Mouse (Mus musculus): Measurements from ENCODE around the gene Mfng.

Gene Mfng

DNA sequence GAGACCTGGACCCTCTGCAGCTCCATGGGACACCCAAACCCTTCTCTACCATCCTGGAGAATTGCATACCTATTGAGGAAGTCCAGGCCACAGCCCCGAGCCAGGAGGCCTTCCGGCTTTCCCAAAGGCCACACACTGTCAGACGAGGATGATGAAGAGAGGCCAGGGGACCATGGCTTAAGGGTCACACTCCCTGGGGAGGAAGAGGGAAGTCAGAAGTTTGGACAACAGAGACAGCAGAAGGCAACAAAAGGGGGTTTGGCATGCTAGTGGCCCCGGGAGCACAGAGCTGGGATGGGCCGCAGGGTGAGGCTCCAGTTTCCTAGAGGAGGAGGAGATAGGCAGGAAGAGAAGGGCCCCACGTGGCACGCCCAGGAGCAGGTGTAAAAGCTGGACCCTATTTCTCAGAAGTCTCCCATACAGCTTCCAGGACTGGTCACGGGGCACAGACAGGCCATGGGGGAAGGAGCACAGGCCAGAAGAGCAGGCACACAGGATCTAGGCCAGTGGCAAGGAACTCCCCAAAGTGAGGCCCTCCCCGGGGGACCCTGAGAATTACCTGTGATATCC lies 14.1 kb upstream of the Mfng start:
- DNase-seq: no peak

DNA sequence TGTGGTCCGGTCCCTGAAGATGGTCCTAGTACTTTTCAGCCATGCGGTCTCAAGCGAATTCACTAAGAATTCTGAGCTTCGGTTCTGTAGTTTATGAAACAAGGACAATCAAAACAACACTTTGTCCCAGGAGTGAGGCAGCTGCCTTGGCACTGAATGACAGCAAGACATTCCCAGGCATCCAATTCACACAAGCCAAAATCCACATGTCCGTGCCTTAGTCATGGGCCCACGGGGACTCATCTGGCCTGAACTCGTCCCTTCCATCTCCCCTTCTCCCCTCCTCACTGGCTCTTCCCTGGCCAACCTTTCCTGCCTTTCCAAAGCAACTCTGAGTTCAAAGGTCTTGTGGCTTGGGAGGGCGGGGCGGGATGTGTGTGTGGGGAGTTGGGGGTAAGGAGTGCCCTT lies 13.1 kb upstream of the Mfng start:
- no peak for DNase-seq

DNA sequence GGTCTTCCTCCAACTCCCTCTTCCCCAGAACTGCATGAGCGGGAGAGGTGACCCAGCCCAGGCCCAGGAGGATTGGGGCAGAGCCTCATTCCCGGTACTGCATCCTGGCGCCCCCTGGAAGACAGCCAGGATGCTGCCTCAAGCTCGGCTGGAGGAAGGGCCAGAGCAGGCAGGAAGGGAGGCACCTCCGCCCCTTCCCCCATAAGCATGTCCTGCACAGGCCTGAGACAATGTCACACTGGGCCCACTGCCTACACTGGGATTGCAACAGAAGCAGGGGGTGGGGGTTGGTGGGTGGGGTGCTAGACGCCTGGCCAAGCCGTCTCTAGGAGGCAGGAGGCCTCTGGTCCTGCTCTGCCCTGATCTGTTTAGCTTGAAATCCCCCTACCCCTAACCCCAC lies 12.7 kb upstream of the Mfng start:
- DNase-seq: peak; percentile 40

DNA sequence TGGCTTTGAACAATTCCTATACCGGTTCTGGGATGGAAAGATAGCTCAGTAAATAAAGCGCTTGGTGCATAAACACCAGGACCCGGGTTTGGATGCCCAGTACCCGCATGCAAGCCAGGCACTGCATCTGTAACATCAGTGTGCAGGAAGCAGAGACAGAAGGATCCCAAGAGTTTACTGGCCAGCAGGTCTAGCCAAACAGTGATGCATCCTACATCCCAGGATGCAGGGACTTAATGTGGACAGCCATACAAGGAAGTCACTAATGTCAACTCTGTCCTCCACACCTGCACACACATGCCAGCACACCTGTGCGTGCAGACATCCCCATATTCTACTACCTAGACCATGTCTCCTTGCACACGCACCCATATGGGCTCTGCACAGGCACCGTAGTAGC lies 12.0 kb upstream of the Mfng start:
- DNase-seq: no peak

DNA sequence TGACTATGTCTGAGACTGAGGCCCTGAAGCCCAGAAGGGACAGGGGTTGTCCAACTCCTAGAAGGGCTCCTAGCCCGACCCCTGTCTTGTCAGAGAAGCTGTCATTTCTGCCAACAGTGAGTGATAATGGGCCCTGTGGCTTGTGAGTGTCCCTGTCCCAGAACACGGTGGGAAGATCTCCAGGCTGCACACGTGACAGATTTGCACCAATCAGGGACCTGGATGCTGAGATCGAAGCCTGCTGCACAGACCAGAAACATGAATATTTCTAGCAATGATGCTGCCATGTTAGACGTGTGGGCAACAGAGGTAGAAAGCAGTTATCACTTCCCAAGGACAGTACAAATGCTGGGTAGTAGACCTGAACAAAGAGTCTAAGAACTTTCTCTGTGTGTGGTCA lies 11.2 kb upstream of the Mfng start:
- DNase-seq: no peak

DNA sequence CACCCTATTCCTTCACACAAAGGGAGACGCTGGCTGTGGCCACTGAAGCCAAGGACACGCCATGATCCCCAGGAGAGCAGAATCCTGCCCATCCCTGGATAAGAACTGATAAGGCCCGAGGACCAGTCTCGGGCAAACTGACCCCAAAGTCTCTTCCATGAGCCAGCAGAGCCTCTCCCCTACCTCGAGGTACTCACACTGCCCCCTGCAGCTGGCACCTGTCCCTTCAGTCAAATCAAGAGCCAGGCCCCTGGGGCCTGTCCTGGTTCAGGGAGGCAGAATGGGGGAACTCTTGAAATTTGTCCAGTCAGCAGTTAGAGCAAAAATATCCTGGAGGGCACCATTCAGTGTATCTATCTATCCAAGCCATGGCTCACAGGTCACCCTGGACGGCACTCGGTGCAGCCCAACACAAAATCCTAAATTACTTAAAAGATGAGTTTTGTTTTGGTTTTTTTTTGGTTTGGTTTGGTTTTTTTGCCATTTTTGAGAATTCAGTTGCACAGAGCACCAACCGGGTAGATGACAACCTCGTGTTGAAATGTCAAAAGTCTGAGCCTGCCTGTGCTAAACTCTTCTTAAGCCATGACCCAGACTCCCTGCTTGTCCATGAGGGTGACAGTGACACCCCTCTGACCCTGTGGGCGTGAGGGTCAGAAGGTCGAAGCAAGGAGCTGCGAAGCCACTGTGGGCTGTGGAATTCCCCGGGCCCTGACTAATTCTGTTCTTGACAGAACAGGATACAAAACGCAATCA lies 9.3 kb upstream of the Mfng start:
- DNase-seq: no peak

DNA sequence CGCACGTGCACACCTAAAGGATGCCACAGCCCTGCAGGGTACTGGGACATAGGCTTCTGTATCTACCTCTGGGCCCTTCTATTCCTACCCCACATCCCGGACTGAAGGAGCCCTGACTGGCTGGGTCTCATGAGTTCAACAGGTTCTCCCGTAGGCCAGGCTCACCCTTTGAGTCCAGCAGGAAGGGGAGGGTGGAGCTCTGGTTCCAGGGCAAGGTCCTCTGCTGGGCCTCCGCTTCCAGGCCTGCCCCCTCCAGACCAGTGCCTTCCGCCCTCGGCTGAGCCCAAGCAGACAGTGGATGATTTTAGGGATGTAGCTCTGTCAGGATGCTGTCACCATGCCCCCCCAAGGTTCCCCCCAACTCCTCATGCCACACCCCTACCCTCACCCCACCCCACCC lies 7.6 kb upstream of the Mfng start:
- no peak for DNase-seq

DNA sequence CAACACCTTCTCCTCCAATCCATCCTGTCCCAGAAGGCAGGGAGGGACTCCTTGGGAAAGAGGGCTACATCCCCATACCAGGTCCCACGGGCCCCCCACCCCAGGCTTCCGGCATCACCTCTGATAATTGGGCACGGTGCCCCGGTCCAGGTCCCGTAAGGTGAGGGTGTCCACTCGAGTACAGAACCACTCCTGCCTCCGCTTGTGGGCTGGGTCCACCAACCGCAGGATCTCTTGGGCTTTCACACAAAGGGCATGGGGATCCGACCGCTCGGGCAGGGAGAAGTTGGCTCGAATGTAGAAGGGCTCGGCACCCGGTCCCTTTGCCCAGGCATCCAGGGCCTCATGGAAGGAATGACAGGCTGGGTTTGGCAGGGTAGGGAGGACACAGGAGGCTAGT lies 7.1 kb upstream of the Mfng start:
- no peak for DNase-seq

DNA sequence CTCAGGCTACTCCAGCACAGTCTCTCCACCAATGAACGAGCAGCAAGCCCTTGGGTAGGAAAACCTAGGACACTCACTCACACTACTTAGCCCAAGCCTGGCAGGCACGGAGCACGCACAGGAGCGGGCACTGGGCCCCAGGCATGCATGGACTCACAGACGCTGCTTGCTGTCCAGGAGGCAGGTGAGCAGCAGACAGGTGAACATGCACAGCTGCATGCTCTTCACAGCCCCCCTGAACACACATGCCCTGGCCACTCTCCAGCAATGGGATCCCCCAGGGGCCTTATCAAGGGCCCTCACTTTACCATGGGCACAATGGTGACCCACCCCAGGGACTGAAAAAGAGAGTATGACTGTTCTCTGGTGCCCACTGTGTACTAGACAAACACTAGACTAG lies 6.4 kb upstream of the Mfng start:
- DNase-seq: no peak

DNA sequence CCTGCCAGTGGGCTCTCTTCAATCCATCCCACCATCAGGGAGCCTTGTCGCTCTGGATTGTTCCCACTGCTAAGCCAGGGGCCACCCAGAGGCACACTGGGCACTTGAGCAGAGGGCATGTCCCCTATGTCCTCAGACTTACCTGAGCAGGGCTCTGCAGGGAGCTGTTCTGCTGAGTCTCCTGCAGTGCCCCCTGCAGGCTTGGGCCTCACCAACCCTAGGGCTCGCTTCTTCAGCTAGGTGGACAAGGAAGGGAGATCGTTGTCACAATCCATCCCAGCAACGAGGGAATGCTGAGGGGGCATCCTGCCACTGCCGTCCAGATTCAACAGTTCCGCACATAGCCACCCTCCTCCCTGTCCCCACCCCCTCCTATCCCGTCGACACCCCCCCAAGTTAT lies 6.0 kb upstream of the Mfng start:
- no peak for DNase-seq

DNA sequence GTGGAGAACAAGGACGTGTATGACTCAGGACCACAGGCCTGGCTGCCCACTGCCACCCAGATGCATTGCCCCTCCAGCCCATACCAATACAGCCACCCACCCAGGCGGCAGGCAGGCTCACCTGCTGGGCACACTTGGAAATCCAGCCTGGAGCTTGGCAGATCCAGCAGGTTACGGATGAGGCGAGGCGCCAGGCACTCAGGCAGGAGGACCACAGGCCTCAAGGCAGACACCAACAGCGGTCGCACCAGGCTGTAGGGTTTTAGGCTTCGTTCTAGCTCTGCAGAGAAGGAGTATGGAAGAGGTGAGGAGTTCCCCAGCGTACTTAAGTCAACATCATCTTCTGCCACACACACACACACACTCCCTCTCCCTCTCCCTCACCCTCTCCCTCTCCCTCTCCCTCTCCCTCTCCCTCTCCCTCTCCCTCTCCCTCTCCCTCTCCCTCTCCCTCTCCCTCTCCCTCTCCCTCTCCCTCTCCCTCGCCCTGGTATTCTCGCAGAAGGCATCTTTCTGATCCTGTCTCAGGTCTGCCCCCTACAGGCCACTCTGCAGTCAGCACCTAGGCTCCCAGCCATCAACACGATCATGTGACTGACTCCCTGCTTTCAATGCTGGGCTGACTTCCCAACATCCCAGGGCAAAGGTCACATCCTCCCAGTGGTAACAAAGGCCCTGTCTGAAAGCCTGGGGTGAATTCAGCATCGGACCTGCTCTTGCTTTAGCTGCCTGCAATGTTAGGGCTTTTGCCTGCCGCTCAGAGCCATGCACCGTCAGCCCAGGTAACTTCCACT lies 5.0 kb upstream of the Mfng start:
- peak; percentile 92 for DNase-seq

DNA sequence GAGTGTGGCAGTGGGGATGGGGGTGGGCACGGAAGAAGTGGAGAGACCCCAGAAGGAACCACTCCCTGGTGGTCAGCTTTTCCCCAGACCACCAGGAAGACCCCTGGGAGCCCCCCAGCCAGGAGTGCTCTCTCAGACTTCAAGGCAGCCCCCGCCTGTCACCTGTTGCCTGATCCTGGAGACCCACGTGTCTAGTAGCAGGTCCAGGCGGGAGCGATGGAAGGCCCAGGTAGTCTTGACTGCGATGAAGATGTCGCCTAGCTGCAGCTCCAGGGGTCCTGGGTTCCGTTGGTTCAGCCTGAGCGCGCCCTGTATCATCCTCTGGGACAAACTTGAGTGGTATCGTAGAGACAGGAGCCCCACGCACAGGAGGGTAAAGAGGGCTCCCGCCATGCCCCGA lies 419 bp downstream of the Mfng start:
- DNase-seq: no peak

DNA sequence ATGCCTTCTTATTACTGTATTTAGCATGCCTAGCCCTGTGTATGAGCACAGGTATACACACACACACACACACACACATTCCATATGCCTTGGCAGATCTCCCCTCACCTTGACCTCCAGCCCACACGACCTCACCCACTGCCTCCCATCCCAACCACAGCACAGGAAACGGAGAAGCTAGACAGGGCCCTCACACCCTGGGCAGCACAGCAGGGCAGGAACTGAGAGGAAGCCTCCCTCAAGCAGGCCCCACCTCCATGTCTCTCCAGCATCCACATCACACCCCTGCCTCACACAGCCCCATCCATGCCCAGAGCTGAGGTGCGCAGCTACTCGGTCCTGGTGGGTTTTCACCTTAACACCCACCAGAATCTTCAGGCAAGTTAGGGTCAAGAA lies 909 bp downstream of the Mfng start:
- DNase-seq: peak; percentile 16

DNA sequence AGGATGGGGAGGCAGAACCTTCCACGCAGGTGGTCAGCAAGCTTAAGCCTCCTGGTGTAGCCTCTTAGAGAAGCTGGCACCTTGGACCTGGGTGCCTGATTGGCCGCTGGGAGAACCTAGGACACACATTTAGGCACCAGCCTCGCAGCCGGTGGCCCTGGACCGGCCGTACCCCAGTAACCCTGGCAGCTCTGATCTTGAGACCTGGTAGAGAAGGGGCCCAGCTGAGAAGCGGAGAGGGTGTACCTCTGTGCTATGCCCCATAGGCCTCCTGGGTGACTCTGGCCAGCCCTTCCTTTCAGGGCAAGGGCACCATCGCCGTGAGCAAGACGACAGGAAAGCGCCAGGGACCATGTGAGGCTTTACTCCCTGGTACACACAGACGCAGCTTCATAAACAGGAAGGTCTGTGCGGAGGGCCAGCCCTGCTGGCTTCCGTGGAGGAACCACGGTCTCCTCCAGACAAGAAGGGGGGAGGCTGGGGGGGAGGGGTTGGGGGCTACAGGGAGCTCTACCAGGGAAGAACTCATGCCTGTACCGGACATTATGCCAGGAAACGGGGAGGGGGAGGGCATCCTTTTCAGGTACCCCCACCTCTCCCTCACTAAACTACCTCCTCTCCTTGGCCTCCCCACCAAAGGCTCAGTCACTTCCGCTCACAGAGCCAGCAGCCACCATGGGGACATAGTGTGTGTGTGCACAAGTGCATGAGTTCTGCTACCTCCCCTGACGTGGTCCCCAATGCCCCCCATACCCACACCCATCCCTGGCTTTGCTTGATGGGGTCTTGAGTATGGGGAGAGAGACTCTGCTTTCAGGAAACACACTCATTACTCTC lies 1.5 kb downstream of the Mfng start:
- peak; percentile 24 for DNase-seq

DNA sequence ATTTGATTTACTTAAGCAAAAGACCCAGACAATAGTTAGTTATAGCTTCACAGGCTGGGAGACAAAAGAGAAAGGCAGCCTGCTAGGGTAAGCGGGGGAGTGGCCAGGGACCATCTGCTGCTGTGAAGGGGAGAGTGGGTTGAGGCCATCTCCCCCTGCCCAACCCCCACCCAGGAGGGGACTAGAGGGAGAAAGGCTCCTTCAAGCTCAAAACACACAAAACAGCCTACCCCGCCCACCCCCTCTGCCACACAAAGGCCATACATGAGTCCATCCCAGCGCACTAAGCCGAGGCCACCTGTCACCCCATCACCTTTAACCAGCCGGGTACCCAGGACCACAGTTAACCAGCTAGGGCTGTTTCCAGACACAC lies 2.3 kb downstream of the Mfng start:
- peak; percentile 91 for DNase-seq

DNA sequence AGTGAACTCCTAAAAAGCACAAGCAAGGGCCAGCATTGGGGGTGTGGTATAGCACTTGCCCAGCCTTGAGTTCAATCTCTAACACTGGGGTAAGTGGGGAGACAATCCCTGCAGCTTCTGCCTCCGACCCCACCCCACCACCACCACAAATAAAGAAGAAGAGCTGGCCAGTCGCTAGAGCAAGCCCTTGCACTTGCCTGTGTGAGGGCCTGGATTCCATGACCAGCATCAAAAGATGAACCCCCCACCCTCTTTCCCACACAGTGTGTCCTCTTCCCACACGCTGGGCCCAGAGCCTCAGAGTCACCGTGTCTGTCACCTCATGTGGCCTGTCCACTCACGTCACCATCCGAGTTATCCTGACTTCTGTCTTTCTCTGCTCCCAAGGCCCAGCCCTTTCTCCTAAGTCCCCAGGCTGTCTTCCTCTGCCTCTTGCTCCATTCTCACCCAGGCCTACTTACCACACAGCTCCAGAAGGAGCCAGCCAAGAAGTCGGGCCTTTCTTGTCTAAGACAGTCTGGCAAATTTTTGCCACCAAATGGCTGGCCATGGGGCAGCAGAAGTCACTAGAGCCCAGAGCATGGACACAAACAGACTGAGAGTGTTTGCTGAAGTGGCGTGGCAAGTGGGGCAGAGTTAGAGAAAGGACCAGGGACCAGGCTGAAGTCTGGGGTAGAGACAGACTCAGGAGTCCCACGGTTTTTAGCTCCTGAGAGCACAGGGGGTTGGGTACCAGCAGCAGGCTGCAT lies 2.9 kb downstream of the Mfng start:
- DNase-seq: no peak

DNA sequence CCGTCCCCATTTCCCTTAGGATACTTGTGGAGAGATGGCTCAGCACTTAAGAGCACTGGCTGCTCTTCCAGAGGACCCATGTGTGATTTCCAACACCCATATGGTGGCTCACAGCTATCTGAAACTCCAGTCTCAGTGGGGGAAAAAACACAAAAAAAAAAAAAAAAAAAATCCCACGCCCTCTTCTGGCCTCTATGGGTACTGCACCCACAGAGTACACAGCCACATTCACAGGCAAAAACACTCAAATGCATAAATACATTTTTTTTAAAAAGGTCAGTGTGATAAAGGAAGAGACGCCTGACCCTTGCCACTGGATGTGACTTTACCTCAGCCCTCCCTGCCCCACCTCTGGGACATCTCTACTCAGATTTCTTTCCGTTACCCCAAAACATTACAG lies 4.2 kb downstream of the Mfng start:
- no peak for DNase-seq

DNA sequence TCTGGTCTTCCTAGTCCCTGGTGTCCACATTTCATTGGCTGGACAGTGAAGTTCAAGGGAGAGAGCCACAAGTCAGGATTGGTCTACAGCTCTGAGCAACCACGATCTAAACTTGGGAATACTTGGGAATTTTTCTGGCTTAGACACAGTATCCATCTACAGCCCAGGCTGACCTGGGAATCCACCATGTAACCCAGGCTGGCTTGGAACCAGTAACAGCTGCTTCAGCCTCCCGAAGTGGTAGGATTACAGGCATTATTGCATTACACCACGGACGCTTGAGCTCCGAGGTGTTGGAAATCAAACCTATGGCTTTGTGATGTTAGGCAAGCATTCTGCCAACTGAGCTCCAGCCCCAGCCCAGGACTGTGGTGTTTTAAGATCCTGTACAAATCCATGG lies 9.6 kb downstream of the Mfng start:
- peak; percentile 59 for DNase-seq

DNA sequence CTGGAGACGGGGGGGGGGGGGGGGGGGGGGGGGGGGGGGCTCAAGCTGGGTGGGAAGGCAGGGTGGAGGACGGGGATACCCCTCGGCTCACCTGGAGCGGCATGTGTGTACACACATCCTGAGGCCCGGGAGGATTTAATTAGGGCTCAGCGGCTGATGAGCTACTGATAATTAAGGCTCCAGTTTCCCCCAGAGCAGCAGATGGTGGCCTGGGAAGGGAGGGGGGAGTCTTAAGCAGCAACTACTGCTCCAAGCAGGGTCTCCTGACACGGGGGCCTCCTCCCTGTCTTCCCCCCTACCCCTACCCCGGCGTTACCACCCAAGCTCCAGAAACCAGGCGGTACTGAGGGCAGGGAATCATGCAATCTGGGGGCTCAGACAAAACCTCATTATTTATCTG lies 10.1 kb downstream of the Mfng start:
- DNase-seq: peak; percentile 91

DNA sequence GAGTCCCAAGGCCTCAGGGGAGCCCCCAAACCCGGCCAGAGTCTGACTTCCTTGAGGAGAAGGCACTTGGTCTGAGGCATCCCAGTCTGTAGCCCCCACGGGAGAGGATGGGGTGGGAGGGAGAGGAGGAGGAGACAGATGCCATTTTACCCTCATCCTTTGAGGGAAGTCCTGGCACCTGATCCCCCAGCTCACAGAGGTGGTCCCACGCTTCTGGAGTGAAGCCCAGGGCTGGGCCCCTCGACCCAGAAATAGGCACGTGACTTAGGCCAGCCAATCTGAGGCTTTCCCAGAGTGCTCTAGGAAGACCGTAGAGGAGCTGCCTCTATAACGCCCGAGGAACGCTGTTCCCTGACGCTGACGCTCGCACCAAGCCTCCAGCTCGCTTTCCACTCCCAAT lies 12.2 kb downstream of the Mfng start:
- no peak for DNase-seq

DNA sequence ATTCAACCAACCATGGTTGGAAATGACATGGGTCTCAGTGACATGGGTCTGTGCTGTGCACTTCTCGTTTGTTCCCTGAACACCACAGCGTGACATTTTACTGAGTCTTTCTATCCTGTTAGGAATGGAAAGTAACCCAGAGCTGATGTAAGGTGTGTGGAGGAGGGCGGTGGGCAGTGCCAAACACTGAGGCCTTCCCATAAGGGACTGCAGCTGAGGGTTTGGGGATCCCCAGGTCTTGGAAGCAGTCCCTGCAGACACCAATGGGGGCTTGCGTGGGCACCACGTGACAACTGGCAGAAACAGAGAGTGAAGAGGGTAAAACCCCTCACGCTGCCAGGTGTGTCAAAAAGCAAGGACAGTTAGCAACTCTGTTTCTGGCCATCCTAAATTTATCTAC lies 15.1 kb downstream of the Mfng start:
- no peak for DNase-seq

DNA sequence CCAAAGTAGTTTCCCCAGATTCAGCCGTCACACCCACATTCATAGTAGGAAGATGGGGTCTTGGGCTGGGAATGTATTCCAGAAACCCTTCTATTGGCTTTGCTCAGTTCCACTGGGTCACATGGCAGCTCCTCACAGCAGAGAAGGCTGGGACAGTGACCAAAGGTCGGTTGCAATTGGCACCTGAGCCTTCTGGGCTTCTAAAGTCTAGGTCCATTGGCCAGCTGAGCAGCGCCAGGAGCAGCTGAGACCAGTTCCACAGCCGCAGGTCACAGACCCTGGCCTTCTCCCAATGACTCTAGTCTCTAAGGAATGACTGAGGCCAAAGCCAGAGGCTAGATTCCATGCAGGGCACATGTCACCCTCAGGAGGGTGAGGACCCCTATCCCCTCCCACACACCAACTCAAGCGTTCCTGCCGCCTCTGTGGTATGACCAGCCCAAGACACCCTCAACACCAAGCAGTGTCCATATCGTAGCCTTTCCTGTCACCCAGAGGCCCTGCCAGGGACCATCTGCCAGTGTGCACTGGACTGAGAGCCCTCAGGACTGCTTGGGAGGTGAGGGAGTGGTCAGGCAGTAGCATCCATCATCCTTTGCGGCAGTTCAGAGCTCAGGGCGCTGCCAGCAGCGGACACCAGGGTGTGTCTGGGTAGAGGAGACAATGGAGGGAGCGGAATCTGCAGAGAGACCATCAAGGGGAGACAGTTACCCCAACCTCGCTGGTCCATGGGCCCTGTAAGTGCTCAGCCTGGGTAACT lies 17.1 kb downstream of the Mfng start:
- DNase-seq: no peak

All from retina, postnatal 1 day (tissue).